Mouse (Mus musculus) cortical plate, adult 2 months (tissue): ENCODE data around the gene Asb17.

Source experiments
- CTCF ChIP-seq: fragments of 200-500 bp; IDR thresholded peaks from 2 replicates; pipeline ENCODE4 v1.5.1; 2011; ENCODE audit warnings: mild to moderate bottlenecking, control low read depth, low read length; ENCODE audit not compliant: insufficient read depth; ENCODE audit errors: extremely low read depth
- POLR2A ChIP-seq: fragments of 200-500 bp; IDR thresholded peaks from 2 replicates; pipeline ENCODE4 v1.6.1; 2011; ENCODE audit warnings: mild to moderate bottlenecking, low read length, control low read depth; ENCODE audit not compliant: insufficient read depth; ENCODE audit errors: extremely low read depth

DNA sequence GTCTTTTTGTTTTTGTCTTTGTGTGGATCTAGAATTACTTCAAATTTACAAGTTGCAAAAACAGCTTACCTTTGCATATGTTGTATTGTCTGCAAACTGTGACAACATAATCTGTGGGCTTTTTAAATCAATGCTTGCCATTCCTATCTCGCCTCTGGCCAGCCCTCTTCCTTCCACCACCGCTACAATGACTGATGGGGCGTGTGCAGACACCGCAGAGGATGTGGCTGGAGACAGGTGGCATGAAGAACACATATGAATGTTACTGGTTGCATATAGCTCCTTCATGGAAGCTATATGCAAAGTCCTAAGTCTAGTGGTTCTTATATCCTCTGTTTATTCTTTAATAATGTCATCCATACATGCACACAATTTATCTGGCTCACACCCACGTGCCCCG is 53.2 kb downstream of the Asb17 start:
- TF ChIP-seq POLR2A: no peak
- TF ChIP-seq CTCF: no peak
